ENCODE assay signal across 11 mouse cellular contexts in genomic region chr19:56826047-56826631, GRCm38 (mm10). TPM values are rescaled to one million over a fixed set of nuclear protein-coding genes. Genes with fewer than 3 reads are reported as not detected.
DNase-seq lines count a peak whose midpoint lies in the region; ATAC-seq lines count a peak whose summit lies in the region.
"Had no signal": no experiment of that assay in that cellular context is flagged by ENCODE, and none has a peak within 500 bp of the region (broad histone marks: within the 10 kb centered on the region; RNA-seq: fewer than 3 reads in every experiment).

Gene Tdrd1 (plus strand): TSS chr19:56826209.

- peaks cover 31% of the 10 kb centered on the region for H3K27me3 ChIP-seq in heart, embryonic 10.5 days (ENCODE audit: insufficient read depth, poor library complexity, severe bottlenecking)
- no peaks in the 10 kb centered on the region for H3K27me3 ChIP-seq in limb, embryonic 15.5 days

- H3K4me2 ChIP-seq in limb, embryonic 15.5 days = peak within 1 kb of the TSS; percentile 41

- no peaks in the 10 kb centered on the region for H3K36me3 ChIP-seq in heart, embryonic 10.5 days
- H3K36me3 ChIP-seq in limb, embryonic 15.5 days = no peaks in the 10 kb centered on the region

- intact Hi-C loops in heart, postnatal 36 days (cut with DNase I) = no loop called here

- no peaks in the 10 kb centered on the region for H3K9me3 ChIP-seq in heart, embryonic 10.5 days
- no peaks in the 10 kb centered on the region for H3K9me3 ChIP-seq in limb, embryonic 15.5 days

- H3K4me1 ChIP-seq in heart, embryonic 10.5 days = peaks cover 13% of the 10 kb centered on the region
- H3K4me1 ChIP-seq in limb, embryonic 15.5 days = peaks cover 10% of the 10 kb centered on the region

- ATAC-seq in limb, embryonic 15.5 days (ENCODE audit: insufficient number of reproducible peaks, low FRiP score, low TSS enrichment, low read depth) = no peak
- ATAC-seq in frontal cortex, adult (ENCODE audit: low TSS enrichment) = no peak

- peak within 1 kb of the TSS; percentile 66 for H3K27ac ChIP-seq in heart, embryonic 10.5 days
- peak within 1 kb of the TSS; percentile 5; the same call in 1 of the 2 replicates for H3K27ac ChIP-seq in limb, embryonic 15.5 days

- no peak within 1 kb of the TSS for H3K9ac ChIP-seq in limb, embryonic 15.5 days

- WGBS in heart, embryonic 10.5 days = 42% methylated on average over 44 of the region's 44 CpGs
- WGBS in limb, embryonic 15.5 days = 54% methylated on average over 44 of the region's 44 CpGs

- DNase-seq in heart, embryonic 10.5 days (ENCODE audit: low spot score) = no peak
- DNase-seq in heart, postnatal 36 days = no peak
- peak; percentile 26 for DNase-seq in urinary bladder, postnatal 14 days (ENCODE audit: low spot score)
- DNase-seq in urinary bladder, postnatal 36 days (ENCODE audit: low spot score in 2 of 2) = no peak
- no peak for DNase-seq in gastrocnemius, postnatal 4 days (ENCODE audit: low spot score in 2 of 2)
- DNase-seq in T-cell, adult 2 months (ENCODE audit: low spot score) = no peak
- DNase-seq: gastrocnemius, postnatal 25 days had no signal

- H3K4me3 ChIP-seq in heart, embryonic 10.5 days = peak within 1 kb of the TSS; percentile 45
- peak within 1 kb of the TSS; percentile 15; the same call in 1 of the 2 replicates for H3K4me3 ChIP-seq in limb, embryonic 15.5 days
- H3K4me3 ChIP-seq: megakaryocyte, embryonic 14.5 days had no signal

RNA-seq across cellular contexts. Expression of gene Tdrd1, which starts in this region (rescaled TPM):
- polyA plus RNA-seq in heart, embryonic 10.5 days (2016; fragmentation: Nextera tagmentation; extraction: Ambion mirVana) = 1.0 TPM in 2 replicates
- total RNA-seq in heart, postnatal 36 days (2021) = not detected
- 3.3 and 3.5 TPM in 2 replicates for polyA plus RNA-seq in limb, embryonic 15.5 days (2015; fragmentation: Nextera tagmentation; extraction: Ambion mirVana)
- under 1 TPM; 0.23 to 0.29 TPM for total RNA-seq in gastrocnemius, postnatal 4 days (2021)
- total RNA-seq: gastrocnemius, postnatal 25 days had no signal
- polyA plus RNA-seq: C2C12 had no signal
